Mouse (Mus musculus): ENCODE measurements around the gene Ugt1a10.
A peak's percentile ranks its signal among the peaks of the same experiment; 100 is the strongest.

Gene Ugt1a10

DNA sequence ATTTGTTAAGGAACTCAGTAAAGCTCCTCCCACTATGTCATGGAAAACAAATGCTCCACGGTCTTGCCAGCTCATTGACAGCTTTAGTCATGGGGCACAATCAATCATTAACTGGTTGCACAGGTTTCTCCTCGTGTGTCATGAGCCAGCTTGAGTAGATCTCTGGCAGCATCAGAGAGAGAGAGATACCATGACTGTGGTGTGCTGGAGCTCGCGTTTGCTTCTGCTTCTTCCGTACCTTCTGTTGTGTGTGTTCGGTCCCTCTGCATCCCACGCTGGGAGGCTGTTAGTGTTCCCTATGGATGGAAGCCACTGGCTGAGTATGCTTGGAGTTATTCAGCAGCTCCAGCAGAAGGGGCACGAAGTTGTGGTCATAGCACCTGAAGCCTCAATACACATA, 156.6 kb downstream of the Ugt1a10 start, which contains the start of gene Ugt1a1:
TSS of gene Ugt1a1 (plus strand) at position 148 of the 400 bp plus-strand sequence.
- peak; percentile 16 for DNase-seq (ENCODE audit: low read depth, low spot score)
- Histone ChIP-seq H3K36me3 (ENCODE audit: control insufficient read depth, insufficient read depth, low read length, poor library complexity, severe bottlenecking) (no peaks in the 10 kb centered on the region), H3K27me3 (ENCODE audit: control insufficient read depth, insufficient read depth, low read length, poor library complexity, severe bottlenecking) (no peaks in the 10 kb centered on the region)

DNA sequence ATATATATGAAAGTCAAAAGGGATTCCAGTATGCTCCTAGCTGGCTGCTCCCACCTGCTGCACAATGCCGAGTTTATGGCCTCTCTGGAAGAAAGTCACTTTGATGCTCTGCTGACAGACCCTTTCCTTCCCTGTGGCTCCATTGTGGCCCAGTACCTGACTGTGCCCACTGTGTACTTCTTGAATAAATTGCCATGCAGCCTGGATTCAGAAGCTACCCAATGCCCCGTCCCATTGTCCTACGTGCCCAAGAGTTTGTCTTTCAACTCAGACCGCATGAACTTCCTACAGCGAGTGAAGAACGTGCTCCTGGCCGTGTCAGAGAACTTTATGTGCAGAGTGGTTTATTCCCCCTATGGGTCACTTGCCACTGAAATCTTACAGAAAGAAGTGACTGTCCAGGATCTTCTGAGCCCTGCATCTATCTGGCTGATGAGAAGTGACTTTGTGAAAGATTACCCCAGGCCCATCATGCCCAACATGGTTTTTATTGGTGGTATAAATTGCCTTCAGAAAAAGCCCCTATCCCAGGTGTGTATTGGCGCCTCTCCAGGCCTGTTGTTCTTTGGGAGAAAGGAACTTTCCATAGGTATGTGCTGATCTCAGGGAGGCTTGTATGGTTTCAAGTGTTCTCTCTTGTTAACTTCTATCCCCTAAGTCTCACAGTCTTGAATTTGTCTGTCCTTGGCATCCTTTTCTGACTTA, 157.3 kb downstream of the Ugt1a10 start:
- Histone ChIP-seq H3K36me3 (ENCODE audit: control insufficient read depth, insufficient read depth, low read length, poor library complexity, severe bottlenecking) (no peaks in the 10 kb centered on the region), H3K27me3 (ENCODE audit: control insufficient read depth, insufficient read depth, low read length, poor library complexity, severe bottlenecking) (no peaks in the 10 kb centered on the region)
- peak; percentile 18 for DNase-seq (ENCODE audit: low read depth, low spot score)

GRCm38 (mm10) chr1:88213061-88213460, 157.9 kb downstream of the Ugt1a10 start:
- Histone ChIP-seq H3K36me3 (ENCODE audit: control insufficient read depth, insufficient read depth, low read length, poor library complexity, severe bottlenecking) (no peaks in the 10 kb centered on the region), H3K27me3 (ENCODE audit: control insufficient read depth, insufficient read depth, low read length, poor library complexity, severe bottlenecking) (no peaks in the 10 kb centered on the region)
- no peak for DNase-seq (ENCODE audit: low read depth, low spot score)

DNA sequence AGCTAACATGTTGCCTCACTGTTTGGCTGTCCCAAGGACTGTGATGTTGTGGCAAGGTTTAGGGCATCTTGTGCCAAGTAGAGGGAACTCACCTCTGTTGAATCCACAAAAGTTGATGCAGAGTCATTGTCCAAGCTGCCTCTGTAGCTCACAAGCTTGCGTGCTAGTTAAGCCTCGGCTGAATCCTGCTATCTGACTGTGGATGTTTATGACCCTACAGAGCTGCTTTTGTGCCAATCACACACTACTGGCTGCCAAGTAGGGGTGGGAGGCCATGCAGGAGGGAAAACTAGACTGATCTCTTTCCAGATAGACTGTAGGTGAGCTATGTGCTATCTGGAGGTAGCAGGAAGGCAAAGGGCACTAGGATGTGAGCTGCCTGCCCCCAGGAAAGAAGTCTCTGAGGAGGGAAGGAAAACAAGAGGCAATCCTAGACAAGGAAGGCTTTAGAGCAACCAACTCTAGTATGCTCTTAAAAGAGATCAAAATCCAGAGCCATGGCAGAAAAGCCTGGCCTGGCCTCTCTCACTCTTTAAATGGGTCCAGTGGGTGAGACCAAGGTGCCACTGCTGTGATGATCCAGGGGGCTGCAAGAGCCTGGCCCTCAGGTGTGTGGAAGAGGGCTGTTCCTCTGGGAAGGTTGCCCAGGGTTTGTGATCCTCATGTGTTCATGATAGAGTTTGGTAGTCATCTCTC, 158.7 kb downstream of the Ugt1a10 start:
- H3K36me3 ChIP-seq (ENCODE audit: control insufficient read depth, insufficient read depth, low read length, poor library complexity, severe bottlenecking): no peaks in the 10 kb centered on the region
- no peaks in the 10 kb centered on the region for H3K27me3 ChIP-seq (ENCODE audit: control insufficient read depth, insufficient read depth, low read length, poor library complexity, severe bottlenecking)
- DNase-seq (ENCODE audit: low read depth, low spot score): peak; percentile 22

- DNase-seq (ENCODE audit: low read depth, low spot score): peak; percentile 20
- H3K36me3 ChIP-seq (ENCODE audit: control insufficient read depth, insufficient read depth, low read length, poor library complexity, severe bottlenecking): no peaks in the 10 kb centered on the region
- no peaks in the 10 kb centered on the region for H3K27me3 ChIP-seq (ENCODE audit: control insufficient read depth, insufficient read depth, low read length, poor library complexity, severe bottlenecking)
Observed at GRCm38 (mm10) chr1:88214462-88214952, 159.3 kb downstream of the Ugt1a10 start.

DNA sequence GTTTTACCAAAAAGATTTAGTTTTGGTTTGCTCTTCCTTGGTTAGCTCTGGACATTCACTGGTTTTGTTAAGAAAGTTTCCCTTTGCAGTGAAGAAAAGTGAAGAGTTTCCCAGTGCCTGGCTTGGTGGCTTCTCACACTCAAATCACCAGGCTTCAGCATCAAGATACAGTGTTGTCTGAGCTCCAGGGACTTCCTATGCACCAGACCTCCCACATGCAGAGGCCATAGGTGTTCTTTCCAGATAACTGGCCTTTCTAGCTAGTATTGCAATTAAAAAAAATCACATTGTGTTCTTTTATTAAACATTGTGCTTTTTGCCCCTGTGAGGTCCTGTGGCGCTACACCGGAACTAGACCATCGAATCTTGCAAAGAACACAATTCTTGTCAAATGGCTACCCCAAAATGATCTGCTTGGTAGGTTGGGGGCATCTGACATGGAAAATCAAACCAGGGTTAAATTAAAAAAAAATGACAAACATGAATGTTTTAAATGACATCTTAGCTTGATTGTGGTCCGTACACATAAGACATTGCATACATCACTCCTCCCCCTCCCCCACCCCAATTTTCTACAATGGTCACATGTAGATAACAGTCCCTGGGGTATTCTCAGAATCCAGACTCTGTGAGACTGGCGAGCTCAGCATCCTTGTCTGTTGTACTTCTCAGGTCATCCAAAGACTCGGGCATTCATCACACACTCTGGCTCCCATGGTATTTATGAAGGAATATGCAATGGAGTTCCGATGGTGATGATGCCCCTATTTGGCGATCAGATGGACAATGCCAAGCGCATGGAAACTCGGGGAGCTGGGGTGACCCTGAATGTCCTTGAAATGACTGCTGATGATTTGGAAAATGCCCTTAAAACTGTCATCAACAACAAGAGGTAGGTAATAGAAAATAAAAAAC, 160.5 kb downstream of the Ugt1a10 start:
- H3K27me3 ChIP-seq (ENCODE audit: control insufficient read depth, insufficient read depth, low read length, poor library complexity, severe bottlenecking): no peaks in the 10 kb centered on the region
- H3K36me3 ChIP-seq (ENCODE audit: control insufficient read depth, insufficient read depth, low read length, poor library complexity, severe bottlenecking): no peaks in the 10 kb centered on the region
- DNase-seq (ENCODE audit: low read depth, low spot score): peak; percentile 15

GRCm38 (mm10) chr1:88216551-88216950, 161.4 kb downstream of the Ugt1a10 start:
- peak; percentile 10 for DNase-seq (ENCODE audit: low read depth, low spot score)
- Histone ChIP-seq H3K27me3 (ENCODE audit: control insufficient read depth, insufficient read depth, low read length, poor library complexity, severe bottlenecking) (no peaks in the 10 kb centered on the region), H3K36me3 (ENCODE audit: control insufficient read depth, insufficient read depth, low read length, poor library complexity, severe bottlenecking) (no peaks in the 10 kb centered on the region)

DNA sequence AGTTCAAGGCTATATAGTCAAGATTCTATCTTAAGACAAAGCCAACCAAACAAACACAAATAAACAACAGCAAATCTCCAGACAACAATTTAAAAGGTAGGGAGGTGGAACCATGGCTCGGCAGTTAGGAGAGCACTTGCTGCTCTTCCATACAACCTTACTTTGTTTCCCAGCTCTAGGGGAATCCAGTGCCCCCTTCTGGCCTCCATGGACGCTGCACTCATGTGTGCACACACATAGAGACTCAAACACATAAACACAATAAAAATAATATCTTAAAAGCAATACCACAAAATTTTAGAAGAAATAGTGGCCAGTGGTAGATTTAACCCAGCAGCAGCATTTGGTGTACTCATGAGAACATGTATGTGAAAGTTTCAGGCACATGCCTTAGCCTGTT, 162.0 kb downstream of the Ugt1a10 start:
- Histone ChIP-seq H3K27me3 (ENCODE audit: control insufficient read depth, insufficient read depth, low read length, poor library complexity, severe bottlenecking) (no peaks in the 10 kb centered on the region), H3K36me3 (ENCODE audit: control insufficient read depth, insufficient read depth, low read length, poor library complexity, severe bottlenecking) (no peaks in the 10 kb centered on the region)
- peak; percentile 16 for DNase-seq (ENCODE audit: low read depth, low spot score)

- no peaks in the 10 kb centered on the region for H3K36me3 ChIP-seq (ENCODE audit: control insufficient read depth, insufficient read depth, low read length, poor library complexity, severe bottlenecking)
- DNase-seq (ENCODE audit: low read depth, low spot score): peak; percentile 23
- H3K27me3 ChIP-seq (ENCODE audit: control insufficient read depth, insufficient read depth, low read length, poor library complexity, severe bottlenecking): no peaks in the 10 kb centered on the region
Observed at GRCm38 (mm10) chr1:88217576-88217975, 162.4 kb downstream of the Ugt1a10 start.

- peak; percentile 9 for DNase-seq (ENCODE audit: low read depth, low spot score)
- Histone ChIP-seq H3K27me3 (ENCODE audit: control insufficient read depth, insufficient read depth, low read length, poor library complexity, severe bottlenecking) (no peaks in the 10 kb centered on the region), H3K36me3 (ENCODE audit: control insufficient read depth, insufficient read depth, low read length, poor library complexity, severe bottlenecking) (no peaks in the 10 kb centered on the region)
Observed at GRCm38 (mm10) chr1:88218051-88218450, 162.9 kb downstream of the Ugt1a10 start.

- H3K27me3 ChIP-seq (ENCODE audit: control insufficient read depth, insufficient read depth, low read length, poor library complexity, severe bottlenecking): no peaks in the 10 kb centered on the region
- DNase-seq (ENCODE audit: low read depth, low spot score): peak; percentile 5
- no peaks in the 10 kb centered on the region for H3K36me3 ChIP-seq (ENCODE audit: control insufficient read depth, insufficient read depth, low read length, poor library complexity, severe bottlenecking)
Observed at GRCm38 (mm10) chr1:88218591-88218990, 163.4 kb downstream of the Ugt1a10 start.

DNA sequence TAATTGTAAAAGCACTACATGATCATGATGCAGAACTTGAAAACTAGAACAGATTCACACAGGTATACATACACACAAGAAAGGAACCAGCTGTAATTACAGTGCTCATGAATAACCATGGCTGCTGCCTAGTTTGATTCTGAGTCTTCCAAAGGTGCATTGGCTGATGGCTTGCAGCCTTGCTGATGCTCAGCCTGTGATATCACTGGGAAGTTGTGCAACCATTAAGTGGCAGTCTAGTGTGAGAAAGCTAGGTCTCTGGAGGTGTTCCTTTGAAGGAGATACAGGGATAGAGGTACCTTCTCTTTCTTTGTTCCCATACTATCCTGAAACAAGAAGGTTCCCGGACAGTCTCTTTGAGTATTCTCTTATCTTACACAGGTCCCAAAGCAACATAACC, 163.9 kb downstream of the Ugt1a10 start:
- no peaks in the 10 kb centered on the region for H3K27me3 ChIP-seq (ENCODE audit: control insufficient read depth, insufficient read depth, low read length, poor library complexity, severe bottlenecking)
- no peaks in the 10 kb centered on the region for H3K36me3 ChIP-seq (ENCODE audit: control insufficient read depth, insufficient read depth, low read length, poor library complexity, severe bottlenecking)
- peak; percentile 19 for DNase-seq (ENCODE audit: low read depth, low spot score)

GRCm38 (mm10) chr1:88220336-88220735, 165.1 kb downstream of the Ugt1a10 start:
- H3K27me3 ChIP-seq (ENCODE audit: control insufficient read depth, insufficient read depth, low read length, poor library complexity, severe bottlenecking): no peaks in the 10 kb centered on the region
- no peak for DNase-seq (ENCODE audit: low read depth, low spot score)

DNA sequence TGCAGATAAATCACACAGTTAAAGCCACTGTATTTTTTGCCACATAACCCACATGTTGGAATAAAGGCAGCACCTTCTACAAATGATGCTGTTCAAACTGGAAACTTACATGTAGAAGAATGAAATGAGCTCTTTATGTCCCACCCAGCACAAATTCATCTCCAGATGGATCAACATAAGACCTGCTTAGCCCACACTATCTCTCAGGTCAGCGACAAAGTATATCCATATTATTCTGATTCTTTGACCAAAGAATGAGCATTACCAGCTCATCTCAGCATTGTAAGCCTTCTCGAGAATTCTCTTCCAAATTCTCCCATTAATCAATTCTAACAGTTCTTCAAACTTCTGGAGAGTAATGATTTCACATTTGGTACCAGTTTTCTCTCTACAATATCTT, 167.0 kb downstream of the Ugt1a10 start:
- Histone ChIP-seq H3K36me3 (ENCODE audit: control insufficient read depth, insufficient read depth, low read length, poor library complexity, severe bottlenecking) (no peaks in the 10 kb centered on the region), H3K27me3 (ENCODE audit: control insufficient read depth, insufficient read depth, low read length, poor library complexity, severe bottlenecking) (no peaks in the 10 kb centered on the region)
- peak; percentile 8 for DNase-seq (ENCODE audit: low read depth, low spot score)

More at GRCm38 (mm10) chr1:88220336-88220735, 165.1 kb downstream of the Ugt1a10 start:
- no peaks in the 10 kb centered on the region for H3K36me3 ChIP-seq (ENCODE audit: control insufficient read depth, insufficient read depth, low read length, poor library complexity, severe bottlenecking)
